Mouse (Mus musculus): Measurements from ENCODE around the gene Ap4e1. TPM values are rescaled to one million over a fixed set of nuclear protein-coding genes. Genes with fewer than 3 reads are reported as not detected.
"Not testable (repeated sequence)": the region's sequence is repeated elsewhere in the genome, so short reads cannot be mapped to it uniquely, and the experiment has no call there.

Gene Ap4e1
- polyA plus RNA-seq, 1 experiment from 2014 or later = 1.9 TPM

GRCm38 (mm10) chr2:127079881-127080590 is 71.5 kb downstream of the Ap4e1 start:
- Histone ChIP-seq H3K27me3 (ENCODE audit: insufficient read depth, low read length) (no peaks in the 10 kb centered on the region), H3K4me1 (ENCODE audit: insufficient read depth) (peaks cover 17% of the 10 kb centered on the region), H3K4me3 (ENCODE audit: low read depth, low read length) (no peak overlapping the region), H3K27ac (ENCODE audit: low read depth) (peak overlapping the region; percentile 67), H3K9ac (replicated peaks) (no peak overlapping the region), H3K36me3 (replicated peaks; ENCODE audit: insufficient read depth, low read length) (no peaks in the 10 kb centered on the region), H3K4me2 (ENCODE audit: low read depth, low read length) (peak overlapping the region; percentile 47), H3K9me3 (ENCODE audit: low read length) (no peaks in the 10 kb centered on the region)
- TF ChIP-seq EP300 (IDR thresholded peaks at IDR 0.05; ENCODE audit: low read depth) (no peak), CTCF (IDR thresholded peaks at IDR 0.05; ENCODE audit: low read depth) (no peak)
- WGBS (ENCODE audit: insufficient replicate concordance) = 58% methylated on average over 11 of the region's 11 CpGs
- DNase-seq = no peak
- peak; percentile 55 for ATAC-seq

GRCm38 (mm10) chr2:127080591-127081218 is 72.2 kb downstream of the Ap4e1 start:
- Histone ChIP-seq H3K27ac (ENCODE audit: low read depth) (peak overlapping the region; percentile 67), H3K9me3 (ENCODE audit: low read length) (no peaks in the 10 kb centered on the region), H3K36me3 (replicated peaks; ENCODE audit: insufficient read depth, low read length) (no peaks in the 10 kb centered on the region), H3K27me3 (ENCODE audit: insufficient read depth, low read length) (no peaks in the 10 kb centered on the region), H3K4me1 (ENCODE audit: insufficient read depth) (peaks cover 17% of the 10 kb centered on the region), H3K9ac (replicated peaks) (no peak overlapping the region), H3K4me3 (ENCODE audit: low read depth, low read length) (no peak overlapping the region), H3K4me2 (ENCODE audit: low read depth, low read length) (peak overlapping the region; percentile 47)
- no peak; the same call in 1 of the 2 replicates for TF ChIP-seq EP300 (IDR thresholded peaks at IDR 0.05; ENCODE audit: low read depth)
- peak; percentile 83 for ATAC-seq
- DNase-seq = no peak
- 69% methylated on average over 11 of the region's 11 CpGs for WGBS (ENCODE audit: insufficient replicate concordance)

DNA sequence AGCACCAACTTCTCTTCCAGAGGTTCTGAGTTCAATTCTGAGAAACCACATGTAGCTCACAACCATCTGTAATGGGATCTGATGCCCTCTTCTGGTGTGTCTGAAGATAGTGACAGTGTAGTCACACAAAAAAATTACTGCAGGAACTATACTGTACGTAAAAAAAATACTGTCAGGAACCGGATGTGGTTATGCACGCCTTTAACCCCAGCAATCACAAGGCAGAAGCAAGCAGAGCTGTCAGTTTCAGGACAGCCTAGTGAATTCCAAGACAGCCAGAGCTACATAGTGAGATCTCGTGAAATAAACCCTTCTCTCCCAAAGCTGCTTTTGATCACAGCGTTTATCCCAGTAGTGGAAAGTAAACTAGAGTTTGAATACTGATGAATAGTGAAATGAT is 77.7 kb downstream of the Ap4e1 start:
- Histone ChIP-seq H3K36me3 (replicated peaks; ENCODE audit: insufficient read depth, low read length) (peaks cover 9% of the 10 kb centered on the region; the same call in 1 of the 2 replicates), H3K9me3 (ENCODE audit: low read length) (no peaks in the 10 kb centered on the region), H3K27ac (ENCODE audit: low read depth) (no peak overlapping the region), H3K4me1 (ENCODE audit: insufficient read depth) (peaks cover under 1% of the 10 kb centered on the region; the same call in 1 of the 2 replicates), H3K4me3 (ENCODE audit: low read depth, low read length) (no peak overlapping the region), H3K27me3 (ENCODE audit: insufficient read depth, low read length) (no peaks in the 10 kb centered on the region), H3K9ac (replicated peaks) (no peak overlapping the region), H3K4me2 (ENCODE audit: low read depth, low read length) (no peak overlapping the region)
- DNase-seq (no peak), ATAC-seq (no peak)
- TF ChIP-seq CTCF (IDR thresholded peaks at IDR 0.05; ENCODE audit: low read depth) (no peak), EP300 (IDR thresholded peaks at IDR 0.05; ENCODE audit: low read depth) (no peak)
- 49% methylated on average over 5 of the region's 5 CpGs for whole genome bisulfite sequencing (ENCODE audit: insufficient replicate concordance)

- not testable (repeated sequence) for H3K4me3 ChIP-seq (ENCODE audit: low read depth, low read length); H3K9me3 ChIP-seq (ENCODE audit: low read length); H3K9ac ChIP-seq (replicated peaks); H3K4me2 ChIP-seq (ENCODE audit: low read depth, low read length); H3K27me3 ChIP-seq (ENCODE audit: insufficient read depth, low read length); ATAC-seq; H3K4me1 ChIP-seq (ENCODE audit: insufficient read depth); H3K27ac ChIP-seq (ENCODE audit: low read depth); DNase-seq
- H3K36me3 ChIP-seq (replicated peaks; ENCODE audit: insufficient read depth, low read length) = peaks cover 16% of the 10 kb centered on the region
These were observed 81.6 kb downstream of the Ap4e1 start for GRCm38 (mm10) chr2:127090151-127090550.

DNA sequence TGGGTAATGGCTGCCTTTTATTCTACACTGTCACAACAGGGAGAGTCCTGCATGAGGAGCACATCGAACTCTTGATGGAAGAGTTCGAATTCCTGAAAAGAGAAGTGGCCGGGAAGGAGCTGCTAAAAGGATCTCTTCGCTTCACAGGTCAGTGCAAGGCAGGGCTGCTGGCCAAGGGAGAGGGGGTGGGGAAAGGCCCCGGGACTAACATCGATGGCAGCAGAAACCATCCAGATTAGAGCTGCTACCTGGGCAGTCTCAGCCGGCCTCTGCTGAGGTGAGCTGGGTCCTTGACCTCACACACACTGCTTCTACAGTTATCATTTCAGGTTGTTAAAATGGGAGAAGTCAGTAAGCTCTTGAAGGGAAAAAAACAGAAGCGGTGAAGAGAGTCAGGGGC is 83.5 kb downstream of the Ap4e1 start:
- H3K4me2 ChIP-seq (ENCODE audit: low read depth, low read length) = no peak overlapping the region
- ATAC-seq (no peak), DNase-seq (no peak)
- TF ChIP-seq CTCF (IDR thresholded peaks at IDR 0.05; ENCODE audit: low read depth) (no peak), EP300 (IDR thresholded peaks at IDR 0.05; ENCODE audit: low read depth) (no peak)
- peaks cover 18% of the 10 kb centered on the region for H3K36me3 ChIP-seq (replicated peaks; ENCODE audit: insufficient read depth, low read length)
- H3K4me1 ChIP-seq (ENCODE audit: insufficient read depth) = no peaks in the 10 kb centered on the region
- WGBS (ENCODE audit: insufficient replicate concordance) = 81% methylated on average over 8 of the region's 8 CpGs
- no peak overlapping the region for H3K9ac ChIP-seq (replicated peaks)
- no peaks in the 10 kb centered on the region for H3K9me3 ChIP-seq (ENCODE audit: low read length)
- H3K27me3 ChIP-seq (ENCODE audit: insufficient read depth, low read length) = no peaks in the 10 kb centered on the region
- H3K4me3 ChIP-seq (ENCODE audit: low read depth, low read length) = no peak overlapping the region
- H3K27ac ChIP-seq (ENCODE audit: low read depth) = no peak overlapping the region

DNA sequence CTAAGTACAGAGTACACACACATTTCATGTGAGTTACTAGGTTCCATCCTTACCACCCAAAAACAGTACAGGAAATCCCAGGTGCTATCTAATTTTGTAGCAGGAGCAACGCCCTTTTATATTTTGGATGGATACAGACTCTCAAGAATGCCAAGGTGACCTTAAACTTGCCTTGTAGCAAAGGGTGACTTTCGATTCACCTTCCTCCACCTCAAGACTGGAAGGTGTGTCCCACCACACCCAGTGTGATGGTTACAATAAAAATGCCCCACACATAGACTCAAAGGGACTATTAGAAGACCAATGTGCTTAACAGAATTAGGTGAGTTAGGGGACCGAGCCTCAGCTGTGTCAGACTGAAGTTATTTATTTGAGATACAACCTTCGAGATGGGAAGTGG is 100.5 kb downstream of the Ap4e1 start:
- ATAC-seq (no peak), DNase-seq (no peak)
- Histone ChIP-seq H3K27ac (ENCODE audit: low read depth) (no peak overlapping the region), H3K9ac (replicated peaks) (no peak overlapping the region), H3K4me3 (ENCODE audit: low read depth, low read length) (no peak overlapping the region), H3K27me3 (ENCODE audit: insufficient read depth, low read length) (no peaks in the 10 kb centered on the region), H3K4me2 (ENCODE audit: low read depth, low read length) (no peak overlapping the region), H3K4me1 (ENCODE audit: insufficient read depth) (no peaks in the 10 kb centered on the region), H3K9me3 (ENCODE audit: low read length) (no peaks in the 10 kb centered on the region), H3K36me3 (replicated peaks; ENCODE audit: insufficient read depth, low read length) (peaks cover 69% of the 10 kb centered on the region)
- TF ChIP-seq EP300 (IDR thresholded peaks at IDR 0.05; ENCODE audit: low read depth) (no peak), CTCF (IDR thresholded peaks at IDR 0.05; ENCODE audit: low read depth) (no peak)
- WGBS (ENCODE audit: insufficient replicate concordance) = 87% methylated on average over 4 of the region's 4 CpGs

Small RNAs within 50 kb of the gene (microRNA-seq; reads per million reads assigned to microRNA genes)
- not detected for gene Gm24081

Other genes with a start within 250 kb of the Ap4e1 start
- 1.6 TPM in 2 replicates for gene Usp50, start 225.2 kb upstream of the Ap4e1 start, polyA plus RNA-seq (2015; fragmentation: Nextera tagmentation; extraction: Ambion mirVana)
- 14.3 and 17.2 TPM in 2 replicates for gene Trpm7, start 132.5 kb upstream of the Ap4e1 start, polyA plus RNA-seq (2015; fragmentation: Nextera tagmentation; extraction: Ambion mirVana)
- 40.5 and 43.4 TPM in 2 replicates for gene Sppl2a, start 75.5 kb upstream of the Ap4e1 start, polyA plus RNA-seq (2015; fragmentation: Nextera tagmentation; extraction: Ambion mirVana)
- gene Blvra, start 61.9 kb downstream of the Ap4e1 start, polyA plus RNA-seq (2015; fragmentation: Nextera tagmentation; extraction: Ambion mirVana) = 41.8 and 41.9 TPM in 2 replicates
- gene Ncaph, start 125.2 kb downstream of the Ap4e1 start, polyA plus RNA-seq (2015; fragmentation: Nextera tagmentation; extraction: Ambion mirVana) = 21.5 and 23.4 TPM in 2 replicates
- gene Itpripl1, start 134.7 kb downstream of the Ap4e1 start, polyA plus RNA-seq (2015; fragmentation: Nextera tagmentation; extraction: Ambion mirVana) = 15.9 and 17.8 TPM in 2 replicates
- gene 1810024B03Rik, start 199.6 kb downstream of the Ap4e1 start, polyA plus RNA-seq (2015; fragmentation: Nextera tagmentation; extraction: Ambion mirVana) = 1.1 and 1.2 TPM in 2 replicates
- 11.3 and 13.5 TPM in 2 replicates for gene Snrnp200, start 199.7 kb downstream of the Ap4e1 start, polyA plus RNA-seq (2015; fragmentation: Nextera tagmentation; extraction: Ambion mirVana)
- gene Ciao1, start 239.1 kb downstream of the Ap4e1 start, polyA plus RNA-seq (2015; fragmentation: Nextera tagmentation; extraction: Ambion mirVana) = 31.0 and 31.9 TPM in 2 replicates
- gene Tmem127, start 239.2 kb downstream of the Ap4e1 start, polyA plus RNA-seq (2015; fragmentation: Nextera tagmentation; extraction: Ambion mirVana) = 10.0 and 11.4 TPM in 2 replicates